ENCODE assay signal across 18 mouse cellular contexts in genomic region chr8:58998081-58998480, GRCm38 (mm10).
A peak's percentile ranks its signal among the peaks of the same experiment; 100 is the strongest.
DNase-seq lines count a peak whose midpoint lies in the region; ATAC-seq and TF ChIP-seq lines count a peak whose summit lies in the region.
"Had no signal": no experiment of that assay in that cellular context is flagged by ENCODE, and none has a peak within 500 bp of the region (broad histone marks: within the 10 kb centered on the region; RNA-seq: fewer than 3 reads in every experiment).

No protein-coding gene starts in this region.

- H3K27ac ChIP-seq in forebrain, postnatal 0 days (ENCODE audit: low read depth, low read length), result no peak overlapping the region
- H3K27ac ChIP-seq in forebrain, embryonic 15.5 days (replicated peaks), result no peak overlapping the region
- no peak overlapping the region for H3K27ac ChIP-seq in lung, embryonic 14.5 days (ENCODE audit: low read depth)
- H3K27ac ChIP-seq: embryonic facial prominence, embryonic 12.5 days; forebrain, embryonic 13.5 days; hindbrain, embryonic 14.5 days; limb, embryonic 13.5 days had no signal

- no peaks in the 10 kb centered on the region for H3K9me3 ChIP-seq in forebrain, postnatal 0 days (ENCODE audit: low read length)
- no peaks in the 10 kb centered on the region for H3K9me3 ChIP-seq in forebrain, embryonic 15.5 days
- no peaks in the 10 kb centered on the region for H3K9me3 ChIP-seq in lung, embryonic 14.5 days (ENCODE audit: low read depth, low read length)
- H3K9me3 ChIP-seq: embryonic facial prominence, embryonic 12.5 days; forebrain, embryonic 13.5 days; limb, embryonic 13.5 days; megakaryocyte, embryonic 14.5 days had no signal

- no peaks in the 10 kb centered on the region for H3K4me1 ChIP-seq in forebrain, postnatal 0 days (ENCODE audit: insufficient read depth)
- H3K4me1 ChIP-seq in forebrain, embryonic 15.5 days, result no peaks in the 10 kb centered on the region
- no peaks in the 10 kb centered on the region for H3K4me1 ChIP-seq in lung, embryonic 14.5 days (ENCODE audit: insufficient read depth)
- H3K4me1 ChIP-seq: embryonic facial prominence, embryonic 12.5 days; forebrain, embryonic 13.5 days; limb, embryonic 13.5 days; megakaryocyte, embryonic 14.5 days had no signal

- H3K4me2 ChIP-seq in forebrain, postnatal 0 days (ENCODE audit: low read depth), result no peak overlapping the region
- no peak overlapping the region for H3K4me2 ChIP-seq in forebrain, embryonic 15.5 days (replicated peaks)
- H3K4me2 ChIP-seq in lung, embryonic 14.5 days, result no peak overlapping the region
- H3K4me2 ChIP-seq: embryonic facial prominence, embryonic 12.5 days; forebrain, embryonic 13.5 days; hindbrain, embryonic 14.5 days; limb, embryonic 13.5 days had no signal

- H3K4me3 ChIP-seq in forebrain, postnatal 0 days (ENCODE audit: low read depth, low read length), result no peak overlapping the region
- no peak overlapping the region for H3K4me3 ChIP-seq in forebrain, embryonic 15.5 days
- no peak overlapping the region for H3K4me3 ChIP-seq in lung, embryonic 14.5 days (ENCODE audit: low read depth, low read length)
- H3K4me3 ChIP-seq: embryonic facial prominence, embryonic 12.5 days; forebrain, embryonic 13.5 days; limb, embryonic 13.5 days; megakaryocyte, embryonic 14.5 days had no signal

- peak; percentile 45; the same call in 1 of the 2 replicates for ATAC-seq in forebrain, postnatal 0 days
- ATAC-seq in forebrain, embryonic 15.5 days (replicated peaks), result no peak
- ATAC-seq in lung, embryonic 14.5 days (ENCODE audit: insufficient read depth), result no peak
- ATAC-seq: forebrain, embryonic 13.5 days had no signal

- TF ChIP-seq CTCF in forebrain, postnatal 0 days (IDR thresholded peaks at IDR 0.05; ENCODE audit: low read depth), result no peak
- no peak for TF ChIP-seq CTCF in lung, embryonic 14.5 days (IDR thresholded peaks at IDR 0.05; ENCODE audit: low read depth)

- H3K9ac ChIP-seq in forebrain, postnatal 0 days, result no peak overlapping the region
- H3K9ac ChIP-seq in forebrain, embryonic 15.5 days (replicated peaks), result no peak overlapping the region
- H3K9ac ChIP-seq in lung, embryonic 14.5 days, result no peak overlapping the region
- H3K9ac ChIP-seq: embryonic facial prominence, embryonic 12.5 days; forebrain, embryonic 13.5 days; hindbrain, embryonic 14.5 days; limb, embryonic 13.5 days had no signal

- H3K36me3 ChIP-seq in forebrain, postnatal 0 days (ENCODE audit: insufficient read depth), result no peaks in the 10 kb centered on the region
- no peaks in the 10 kb centered on the region for H3K36me3 ChIP-seq in forebrain, embryonic 15.5 days
- H3K36me3 ChIP-seq in lung, embryonic 14.5 days (ENCODE audit: insufficient read depth), result no peaks in the 10 kb centered on the region
- H3K36me3 ChIP-seq: embryonic facial prominence, embryonic 12.5 days; limb, embryonic 13.5 days had no signal

- 7% methylated on average over 1 of the region's 1 CpGs for WGBS in forebrain, postnatal 0 days
- WGBS in forebrain, embryonic 15.5 days, result 20% methylated on average over 1 of the region's 1 CpGs
- WGBS in lung, embryonic 14.5 days, result 16% methylated on average over 1 of the region's 1 CpGs

- DNase-seq in forebrain, postnatal 0 days, result peak; percentile 68
- DNase-seq in lung, embryonic 14.5 days, result peak; percentile 63
- DNase-seq in lung, postnatal 25 days (ENCODE audit: low spot score), result no peak
- peak; percentile 5 to 46 for DNase-seq in left cerebral cortex, adult 18-20 months (ENCODE audit: low spot score in 2 of 2)
- no peak for DNase-seq in cerebellum, postnatal 10 days
- DNase-seq in neural tube, embryonic 10.5 days (ENCODE audit: extremely low spot score, low spot score), result no peak
- no peak for DNase-seq in lung, adult 18-20 months
- DNase-seq: cerebellum, postnatal 14 days; heart, adult 11 months; kidney, adult 9 months; lung, adult 2 months; thymus, adult 18-20 months had no signal

- H3K27me3 ChIP-seq in forebrain, postnatal 0 days (ENCODE audit: insufficient read depth, low read length), result no peaks in the 10 kb centered on the region
- H3K27me3 ChIP-seq in forebrain, embryonic 15.5 days, result no peaks in the 10 kb centered on the region
- no peaks in the 10 kb centered on the region for H3K27me3 ChIP-seq in lung, embryonic 14.5 days (ENCODE audit: insufficient read depth, low read length)
- H3K27me3 ChIP-seq: embryonic facial prominence, embryonic 12.5 days; forebrain, embryonic 13.5 days; limb, embryonic 13.5 days; megakaryocyte, embryonic 14.5 days had no signal

Comparison
In these comparisons a context has a peak if more than half of its experiments do, and no peak if none do; other contexts are left out.
1. DNase-seq: peak in forebrain, postnatal 0 days (single experiment), lung, embryonic 14.5 days (single experiment) and left cerebral cortex, adult 18-20 months (2 of 2); none in lung, postnatal 25 days (single experiment), cerebellum, postnatal 10 days (0 of 2), neural tube, embryonic 10.5 days (single experiment) and lung, adult 18-20 months (0 of 2).